Mouse (Mus musculus): ENCODE data around the gene H2-Ob. TPM values are rescaled to one million over a fixed set of nuclear protein-coding genes. Genes with fewer than 3 reads are reported as not detected.
A peak's percentile ranks its signal among the peaks of the same experiment; 100 is the strongest.

Gene H2-Ob
- not detected in 2 replicates for polyA plus RNA-seq (2014; fragmentation: Nextera tagmentation; extraction: Ambion mirVana)

GRCm38 (mm10) chr17:34238706-34239105, at the start of gene H2-Ob:
TSS of gene H2-Ob (plus strand) at chr17:34238903.
- Histone ChIP-seq H3K36me3 (replicated peaks; ENCODE audit: control insufficient read depth, insufficient read depth, low read depth, low read length) (no peaks in the 10 kb centered on the region), H3K9ac (replicated peaks; ENCODE audit: low read length) (no peak within 1 kb of the TSS), H3K4me1 (ENCODE audit: control insufficient read depth, insufficient read depth, low read length) (no peaks in the 10 kb centered on the region), H3K4me3 (ENCODE audit: low read depth, low read length) (no peak within 1 kb of the TSS), H3K4me2 (ENCODE audit: low read depth, low read length) (no peak within 1 kb of the TSS), H3K9me3 (replicated peaks; ENCODE audit: control insufficient read depth, low read length) (no peaks in the 10 kb centered on the region), H3K27ac (replicated peaks; ENCODE audit: low read depth, low read length) (no peak within 1 kb of the TSS), H3K27me3 (ENCODE audit: control insufficient read depth, insufficient read depth, low read length) (no peaks in the 10 kb centered on the region)
- 59% methylated on average over 3 of the region's 3 CpGs for WGBS
- DNase-seq (ENCODE audit: low spot score): no peak
- no peak for ATAC-seq (replicated peaks; ENCODE audit: insufficient number of reproducible peaks, low FRiP score, low TSS enrichment, low read depth)

- no peak overlapping the region for H3K9ac ChIP-seq (replicated peaks; ENCODE audit: low read length)
- ATAC-seq (replicated peaks; ENCODE audit: insufficient number of reproducible peaks, low FRiP score, low TSS enrichment, low read depth): no peak
- H3K9me3 ChIP-seq (replicated peaks; ENCODE audit: control insufficient read depth, low read length): no peaks in the 10 kb centered on the region
- H3K27me3 ChIP-seq (ENCODE audit: control insufficient read depth, insufficient read depth, low read length): peaks cover 31% of the 10 kb centered on the region
- no peaks in the 10 kb centered on the region for H3K36me3 ChIP-seq (replicated peaks; ENCODE audit: control insufficient read depth, insufficient read depth, low read depth, low read length)
- no peak overlapping the region for H3K27ac ChIP-seq (replicated peaks; ENCODE audit: low read depth, low read length)
- 63% methylated on average over 6 of the region's 6 CpGs for WGBS
- peaks cover 5% of the 10 kb centered on the region; the same call in 1 of the 2 replicates for H3K4me1 ChIP-seq (ENCODE audit: control insufficient read depth, insufficient read depth, low read length)
- no peak overlapping the region for H3K4me2 ChIP-seq (ENCODE audit: low read depth, low read length)
- H3K4me3 ChIP-seq (ENCODE audit: low read depth, low read length): no peak overlapping the region
- no peak for DNase-seq (ENCODE audit: low spot score)
Measured at GRCm38 (mm10) chr17:34188986-34189385, 49.7 kb upstream of the H2-Ob start.

GRCm38 (mm10) chr17:34192852-34193251, 45.9 kb upstream of the H2-Ob start:
- Histone ChIP-seq H3K27me3 (ENCODE audit: control insufficient read depth, insufficient read depth, low read length) (peaks cover 54% of the 10 kb centered on the region), H3K36me3 (replicated peaks; ENCODE audit: control insufficient read depth, insufficient read depth, low read depth, low read length) (no peaks in the 10 kb centered on the region), H3K27ac (replicated peaks; ENCODE audit: low read depth, low read length) (no peak overlapping the region), H3K9ac (replicated peaks; ENCODE audit: low read length) (no peak overlapping the region), H3K4me3 (ENCODE audit: low read depth, low read length) (no peak overlapping the region), H3K4me2 (ENCODE audit: low read depth, low read length) (no peak overlapping the region), H3K9me3 (replicated peaks; ENCODE audit: control insufficient read depth, low read length) (no peaks in the 10 kb centered on the region), H3K4me1 (ENCODE audit: control insufficient read depth, insufficient read depth, low read length) (peaks cover 4% of the 10 kb centered on the region; the same call in 1 of the 2 replicates)
- ATAC-seq (replicated peaks; ENCODE audit: insufficient number of reproducible peaks, low FRiP score, low TSS enrichment, low read depth): no peak
- 25% methylated on average over 16 of the region's 16 CpGs for WGBS
- DNase-seq (ENCODE audit: low spot score): peak; percentile 39

- H3K9me3 ChIP-seq (replicated peaks; ENCODE audit: control insufficient read depth, low read length): no peaks in the 10 kb centered on the region
- no peak overlapping the region for H3K4me2 ChIP-seq (ENCODE audit: low read depth, low read length)
- peaks cover 54% of the 10 kb centered on the region for H3K27me3 ChIP-seq (ENCODE audit: control insufficient read depth, insufficient read depth, low read length)
- H3K9ac ChIP-seq (replicated peaks; ENCODE audit: low read length): no peak overlapping the region
- DNase-seq (ENCODE audit: low spot score) (no peak), ATAC-seq (replicated peaks; ENCODE audit: insufficient number of reproducible peaks, low FRiP score, low TSS enrichment, low read depth) (no peak)
- no peaks in the 10 kb centered on the region for H3K36me3 ChIP-seq (replicated peaks; ENCODE audit: control insufficient read depth, insufficient read depth, low read depth, low read length)
- 58% methylated on average over 8 of the region's 8 CpGs for WGBS
- no peak overlapping the region for H3K27ac ChIP-seq (replicated peaks; ENCODE audit: low read depth, low read length)
- no peak overlapping the region for H3K4me3 ChIP-seq (ENCODE audit: low read depth, low read length)
- H3K4me1 ChIP-seq (ENCODE audit: control insufficient read depth, insufficient read depth, low read length): no peaks in the 10 kb centered on the region; the same call in 1 of the 2 replicates
Measured at GRCm38 (mm10) chr17:34193468-34193867, 45.2 kb upstream of the H2-Ob start.

- DNase-seq (ENCODE audit: low spot score): no peak
- Histone ChIP-seq H3K27ac (replicated peaks; ENCODE audit: low read depth, low read length) (no peak overlapping the region), H3K9ac (replicated peaks; ENCODE audit: low read length) (no peak overlapping the region), H3K4me2 (ENCODE audit: low read depth, low read length) (no peak overlapping the region), H3K4me3 (ENCODE audit: low read depth, low read length) (no peak overlapping the region), H3K4me1 (ENCODE audit: control insufficient read depth, insufficient read depth, low read length) (no peaks in the 10 kb centered on the region; the same call in 1 of the 2 replicates), H3K36me3 (replicated peaks; ENCODE audit: control insufficient read depth, insufficient read depth, low read depth, low read length) (no peaks in the 10 kb centered on the region), H3K9me3 (replicated peaks; ENCODE audit: control insufficient read depth, low read length) (no peaks in the 10 kb centered on the region), H3K27me3 (ENCODE audit: control insufficient read depth, insufficient read depth, low read length) (peaks cover 64% of the 10 kb centered on the region)
- WGBS: 83% methylated on average over 4 of the region's 4 CpGs
- no peak for ATAC-seq (replicated peaks; ENCODE audit: insufficient number of reproducible peaks, low FRiP score, low TSS enrichment, low read depth)
Measured at GRCm38 (mm10) chr17:34194723-34195122, 44.0 kb upstream of the H2-Ob start.

- H3K27me3 ChIP-seq (ENCODE audit: control insufficient read depth, insufficient read depth, low read length): peaks cover 65% of the 10 kb centered on the region
- no peaks in the 10 kb centered on the region for H3K36me3 ChIP-seq (replicated peaks; ENCODE audit: control insufficient read depth, insufficient read depth, low read depth, low read length)
- no peak overlapping the region for H3K4me2 ChIP-seq (ENCODE audit: low read depth, low read length)
- no peak for ATAC-seq (replicated peaks; ENCODE audit: insufficient number of reproducible peaks, low FRiP score, low TSS enrichment, low read depth)
- no peak overlapping the region for H3K4me3 ChIP-seq (ENCODE audit: low read depth, low read length)
- no peak overlapping the region for H3K9ac ChIP-seq (replicated peaks; ENCODE audit: low read length)
- H3K27ac ChIP-seq (replicated peaks; ENCODE audit: low read depth, low read length): no peak overlapping the region
- no peak for DNase-seq (ENCODE audit: low spot score)
- no peaks in the 10 kb centered on the region; the same call in 1 of the 2 replicates for H3K4me1 ChIP-seq (ENCODE audit: control insufficient read depth, insufficient read depth, low read length)
- WGBS: 31% methylated on average over 12 of the region's 12 CpGs
- no peaks in the 10 kb centered on the region for H3K9me3 ChIP-seq (replicated peaks; ENCODE audit: control insufficient read depth, low read length)
Measured at GRCm38 (mm10) chr17:34196491-34196890, 42.2 kb upstream of the H2-Ob start.

- Histone ChIP-seq H3K27me3 (ENCODE audit: control insufficient read depth, insufficient read depth, low read length) (peaks cover 63% of the 10 kb centered on the region), H3K27ac (replicated peaks; ENCODE audit: low read depth, low read length) (no peak within 1 kb of the TSS), H3K4me1 (ENCODE audit: control insufficient read depth, insufficient read depth, low read length) (no peaks in the 10 kb centered on the region; the same call in 1 of the 2 replicates), H3K4me3 (ENCODE audit: low read depth, low read length) (peak within 1 kb of the TSS; percentile 31), H3K9ac (replicated peaks; ENCODE audit: low read length) (peak within 1 kb of the TSS; percentile 34; the same call in 1 of the 2 replicates), H3K4me2 (ENCODE audit: low read depth, low read length) (peak within 1 kb of the TSS; percentile 60), H3K36me3 (replicated peaks; ENCODE audit: control insufficient read depth, insufficient read depth, low read depth, low read length) (no peaks in the 10 kb centered on the region), H3K9me3 (replicated peaks; ENCODE audit: control insufficient read depth, low read length) (no peaks in the 10 kb centered on the region)
- WGBS: 4% methylated on average over 41 of the region's 41 CpGs
- DNase-seq (ENCODE audit: low spot score): peak; percentile 89
- peak; percentile 78 for ATAC-seq (replicated peaks; ENCODE audit: insufficient number of reproducible peaks, low FRiP score, low TSS enrichment, low read depth)
Measured at GRCm38 (mm10) chr17:34196941-34197894, 41.5 kb upstream of the H2-Ob start, which contains the start of gene Psmb8. TSS of gene Psmb8 (plus strand) at chr17:34197721.

Data from embryonic facial prominence, embryonic 11.5 days (tissue).